Mouse (Mus musculus) stomach, postnatal 0 days (tissue): ENCODE measurements at regions not wholly inside any gene's neighbourhood (a gene's known extent, or its start where the extent isn't known, plus 50 kb on each side); places are given as distances from the start of the nearest gene placed in this dataset.

Experiments used
- ATAC-seq: fragments of 200-750 bp; cut with Nextera tagmentation; 2 replicates; pipeline ENCODE4 v1.8.0; 2017; ENCODE audit not compliant: low FRiP score, low TSS enrichment
- DNase-seq: peaks from one replicate; pipeline ENCODE4 v3.0.0-alpha.2; 2016; ENCODE audit warnings: low spot score
- H3K27ac ChIP-seq: fragments of 300-500 bp; sonication (generic); replicated peaks from 2 replicates; pipeline ENCODE4 v1.5.1; 2014; ENCODE audit warnings: mild to moderate bottlenecking, control low read depth
- H3K27me3 ChIP-seq: fragments of 300-500 bp; sonication (generic); 2 replicates; pipeline ENCODE4 v1.6.1; 2014; ENCODE audit warnings: low read length; ENCODE audit not compliant: control insufficient read depth, insufficient read depth
- H3K36me3 ChIP-seq: fragments of 300-500 bp; sonication (generic); 2 replicates; pipeline ENCODE4 v1.6.1; 2014; ENCODE audit warnings: low read length, mixed read lengths; ENCODE audit not compliant: control insufficient read depth, insufficient read depth
- H3K4me1 ChIP-seq: fragments of 300-500 bp; sonication (generic); replicated peaks from 2 replicates; pipeline ENCODE4 v1.6.1; 2014; ENCODE audit warnings: antibody characterized with exemption; ENCODE audit not compliant: control insufficient read depth, insufficient read depth
- H3K4me2 ChIP-seq: fragments of 300-500 bp; sonication (generic); replicated peaks from 2 replicates; pipeline ENCODE4 v1.6.1; 2014; ENCODE audit warnings: low read depth, mild to moderate bottlenecking, control low read depth, moderate library complexity
- H3K4me3 ChIP-seq: fragments of 300-500 bp; sonication (generic); 2 replicates; pipeline ENCODE4 v1.5.1; 2014; ENCODE audit warnings: low read depth, low read length, control low read depth
- H3K9ac ChIP-seq: fragments of 300-500 bp; sonication (generic); 2 replicates; pipeline ENCODE4 v1.6.1; 2014; ENCODE audit warnings: mild to moderate bottlenecking, low read length, control low read depth, mixed read lengths
- H3K9me3 ChIP-seq: fragments of 300-500 bp; sonication (generic); 2 replicates; pipeline ENCODE4 v1.6.1; 2016; ENCODE audit warnings: low read length; ENCODE audit not compliant: control insufficient read depth
- CTCF ChIP-seq: IDR thresholded peaks from 2 replicates; pipeline ENCODE4 v1.5.1; 2016; ENCODE audit warnings: antibody characterized with exemption, low read depth, mild to moderate bottlenecking, moderate library complexity
- EP300 ChIP-seq: optimal IDR thresholded peaks from 2 replicates; pipeline ENCODE3; 2016; ENCODE audit warnings: antibody characterized with exemption
- WGBS: fragments of 180-500 bp; shearing (Covaris S2); extraction: QIAGEN DNeasy Blood & Tissue Kit; methylation state at CpG from one replicate; pipeline ENCODE4 v1.1.7; 2014; 5-methylcytosine and 5-hydroxymethylcytosine counted together

- Histone ChIP-seq H3K36me3 (no peaks in the 10 kb centered on the region), H3K9ac (no peak overlapping the region), H3K4me3 (no peak overlapping the region), H3K27me3 (no peaks in the 10 kb centered on the region), H3K4me1 (no peaks in the 10 kb centered on the region), H3K4me2 (no peak overlapping the region), H3K9me3 (no peaks in the 10 kb centered on the region), H3K27ac (no peak overlapping the region)
- WGBS = 63% methylated on average over 10 of the region's 10 CpGs
- no peak for ATAC-seq
- TF ChIP-seq EP300 (no peak), CTCF (no peak)
- no peak for DNase-seq
These were observed 61.1 kb upstream of the Cers6 start for GRCm38 (mm10) chr2:68799993-68800740.

- H3K4me3 ChIP-seq = no peak overlapping the region
- H3K9ac ChIP-seq = no peak overlapping the region
- no peaks in the 10 kb centered on the region for H3K27me3 ChIP-seq
- no peak overlapping the region for H3K27ac ChIP-seq
- no peak overlapping the region for H3K4me2 ChIP-seq
- ATAC-seq (no peak), DNase-seq (no peak)
- H3K9me3 ChIP-seq = no peaks in the 10 kb centered on the region
- H3K4me1 ChIP-seq = no peaks in the 10 kb centered on the region
- TF ChIP-seq EP300 (no peak), CTCF (no peak)
- no peaks in the 10 kb centered on the region for H3K36me3 ChIP-seq
- WGBS = 89% methylated on average over 6 of the region's 6 CpGs
These were observed 57.1 kb upstream of the Cers6 start for GRCm38 (mm10) chr2:68804117-68804516.

GRCm38 (mm10) chr2:68805866-68806265 is 55.4 kb upstream of the Cers6 start:
- Histone ChIP-seq H3K9ac (no peak overlapping the region), H3K4me2 (no peak overlapping the region; the same call in 1 of the 2 replicates), H3K4me3 (no peak overlapping the region), H3K27me3 (no peaks in the 10 kb centered on the region), H3K36me3 (no peaks in the 10 kb centered on the region), H3K27ac (no peak overlapping the region), H3K4me1 (no peaks in the 10 kb centered on the region), H3K9me3 (no peaks in the 10 kb centered on the region)
- WGBS = 18% methylated on average over 3 of the region's 3 CpGs
- TF ChIP-seq CTCF = no peak
- TF ChIP-seq EP300 = no peak
- ATAC-seq (no peak), DNase-seq (peak; percentile 21)

- DNase-seq (no peak), ATAC-seq (no peak)
- Histone ChIP-seq H3K4me3 (no peak overlapping the region), H3K27ac (no peak overlapping the region), H3K4me2 (peak overlapping the region; percentile 4; the same call in 1 of the 2 replicates), H3K36me3 (no peaks in the 10 kb centered on the region), H3K9me3 (no peaks in the 10 kb centered on the region), H3K27me3 (no peaks in the 10 kb centered on the region), H3K4me1 (no peaks in the 10 kb centered on the region), H3K9ac (no peak overlapping the region)
- no peak for TF ChIP-seq EP300
- no peak for TF ChIP-seq CTCF
- WGBS = 37% methylated on average over 10 of the region's 10 CpGs
These were observed 54.8 kb upstream of the Cers6 start for GRCm38 (mm10) chr2:68806311-68806895.
